Mouse (Mus musculus) heart, embryonic 13.5 days (tissue): Measurements from ENCODE around the gene Tmem156. TPM values are rescaled to one million over a fixed set of nuclear protein-coding genes. Genes with fewer than 3 reads are reported as not detected.

Source experiments
- ATAC-seq: fragments of 200-750 bp; cut with Nextera tagmentation; 2 replicates; pipeline ENCODE4 v1.8.0; 2017; ENCODE audit warnings: moderate TSS enrichment; ENCODE audit not compliant: insufficient number of reproducible peaks, low FRiP score, low TSS enrichment; ENCODE audit errors: extremely low read depth
- H3K27ac ChIP-seq: fragments of 300-500 bp; sonication (generic); replicated peaks from 2 replicates; pipeline ENCODE4 v1.5.1; 2015; ENCODE audit warnings: moderate library complexity, mild to moderate bottlenecking, inconsistent platforms
- H3K27me3 ChIP-seq: fragments of 300-500 bp; sonication (generic); replicated peaks from 2 replicates; pipeline ENCODE4 v1.6.1; 2015; ENCODE audit warnings: mild to moderate bottlenecking, inconsistent platforms
- H3K36me3 ChIP-seq: fragments of 300-500 bp; sonication (generic); 2 replicates; pipeline ENCODE4 v1.6.1; 2015; ENCODE audit warnings: mild to moderate bottlenecking, inconsistent platforms
- H3K4me1 ChIP-seq: fragments of 300-500 bp; sonication (generic); 2 replicates; pipeline ENCODE4 v1.6.1; 2015; ENCODE audit warnings: inconsistent platforms
- H3K4me2 ChIP-seq: fragments of 300-500 bp; sonication (generic); 2 replicates; pipeline ENCODE4 v1.6.1; 2015; ENCODE audit warnings: inconsistent platforms, mild to moderate bottlenecking, moderate library complexity
- H3K4me3 ChIP-seq: fragments of 300-500 bp; sonication (generic); 2 replicates; pipeline ENCODE4 v1.5.1; 2015; ENCODE audit warnings: moderate library complexity, mild to moderate bottlenecking, inconsistent platforms
- H3K9ac ChIP-seq: fragments of 300-500 bp; sonication (generic); 2 replicates; pipeline ENCODE4 v1.6.1; 2015; ENCODE audit warnings: inconsistent platforms, mild to moderate bottlenecking, moderate library complexity
- H3K9me3 ChIP-seq: fragments of 300-500 bp; sonication (generic); 2 replicates; pipeline ENCODE4 v1.6.1; 2016; ENCODE audit warnings: inconsistent platforms
- WGBS: fragments of 180-500 bp; shearing (Covaris S2); methylation state at CpG from one replicate; pipeline ENCODE4 v1.1.7; 2015; ENCODE audit warnings: mixed read lengths; 5-methylcytosine and 5-hydroxymethylcytosine counted together
- polyA plus RNA-seq: library from polyadenylated mRNA; unstranded; fragments of >200 nt; fragmentation: Nextera tagmentation; extraction: Ambion mirVana; gene quantifications from 2 replicates; pipeline ENCODE4 v1.2.1, GENCODE M21; 2015

The Tmem156 gene
- polyA plus RNA-seq, 1 experiment from 2014 or later, result not detected

GRCm38 (mm10) chr5:65024641-65025040, 67.3 kb downstream of the Tmem156 start:
- Histone ChIP-seq H3K9me3 (no peaks in the 10 kb centered on the region), H3K27ac (no peak overlapping the region), H3K36me3 (peaks cover 64% of the 10 kb centered on the region), H3K4me1 (0 out of 2 replicates have a peak, but pooled peaks cover 5% of the 10 kb centered on the region), H3K9ac (no peak overlapping the region), H3K4me3 (no peak overlapping the region), H3K4me2 (no peak overlapping the region), H3K27me3 (no peaks in the 10 kb centered on the region)
- WGBS, result 81% methylated on average over 2 of the region's 2 CpGs
- ATAC-seq, result no peak

GRCm38 (mm10) chr5:65022006-65022405, 69.9 kb downstream of the Tmem156 start:
- Histone ChIP-seq H3K36me3 (peaks cover 72% of the 10 kb centered on the region), H3K4me1 (no peaks in the 10 kb centered on the region), H3K9me3 (no peaks in the 10 kb centered on the region), H3K27me3 (no peaks in the 10 kb centered on the region), H3K4me3 (no peak overlapping the region), H3K4me2 (no peak overlapping the region), H3K9ac (no peak overlapping the region), H3K27ac (no peak overlapping the region)
- ATAC-seq, result no peak
- WGBS, result 86% methylated on average over 4 of the region's 4 CpGs

GRCm38 (mm10) chr5:65019823-65020222, 72.1 kb downstream of the Tmem156 start:
- no peak overlapping the region for H3K27ac ChIP-seq
- WGBS, result 73% methylated on average over 7 of the region's 7 CpGs
- no peak overlapping the region for H3K4me3 ChIP-seq
- H3K36me3 ChIP-seq, result peaks cover 93% of the 10 kb centered on the region
- no peaks in the 10 kb centered on the region for H3K4me1 ChIP-seq
- no peak overlapping the region for H3K4me2 ChIP-seq
- no peak overlapping the region for H3K9ac ChIP-seq
- no peaks in the 10 kb centered on the region for H3K9me3 ChIP-seq
- H3K27me3 ChIP-seq, result no peaks in the 10 kb centered on the region
- no peak for ATAC-seq

- Histone ChIP-seq H3K9ac (no peak overlapping the region), H3K4me2 (no peak overlapping the region), H3K27me3 (no peaks in the 10 kb centered on the region), H3K27ac (no peak overlapping the region), H3K9me3 (no peaks in the 10 kb centered on the region), H3K4me1 (no peaks in the 10 kb centered on the region), H3K4me3 (no peak overlapping the region), H3K36me3 (peaks cover 91% of the 10 kb centered on the region)
- ATAC-seq, result no peak
- 68% methylated on average over 8 of the region's 8 CpGs for WGBS
Observed at GRCm38 (mm10) chr5:65019109-65019508, 72.8 kb downstream of the Tmem156 start.

GRCm38 (mm10) chr5:65015508-65015907, 76.4 kb downstream of the Tmem156 start:
- ATAC-seq, result no peak
- H3K4me3 ChIP-seq, result no peak overlapping the region
- no peaks in the 10 kb centered on the region for H3K27me3 ChIP-seq
- no peak overlapping the region for H3K4me2 ChIP-seq
- H3K36me3 ChIP-seq, result peaks cover 85% of the 10 kb centered on the region
- no peak overlapping the region for H3K27ac ChIP-seq
- H3K4me1 ChIP-seq, result no peaks in the 10 kb centered on the region
- no peaks in the 10 kb centered on the region for H3K9me3 ChIP-seq
- WGBS, result 69% methylated on average over 3 of the region's 3 CpGs
- no peak overlapping the region for H3K9ac ChIP-seq

GRCm38 (mm10) chr5:65011901-65012573, 79.9 kb downstream of the Tmem156 start:
- peaks cover 84% of the 10 kb centered on the region for H3K36me3 ChIP-seq
- WGBS, result 81% methylated on average over 7 of the region's 7 CpGs
- H3K9ac ChIP-seq, result no peak overlapping the region
- no peaks in the 10 kb centered on the region for H3K27me3 ChIP-seq
- ATAC-seq, result no peak
- H3K4me1 ChIP-seq, result no peaks in the 10 kb centered on the region
- peaks cover 4% of the 10 kb centered on the region; the same call in 1 of the 2 replicates for H3K9me3 ChIP-seq
- no peak overlapping the region for H3K27ac ChIP-seq
- no peak overlapping the region for H3K4me3 ChIP-seq
- no peak overlapping the region for H3K4me2 ChIP-seq

- no peaks in the 10 kb centered on the region for H3K27me3 ChIP-seq
- peaks cover 60% of the 10 kb centered on the region for H3K36me3 ChIP-seq
- WGBS, result 29% methylated on average over 4 of the region's 4 CpGs
- peaks cover 4% of the 10 kb centered on the region; the same call in 1 of the 2 replicates for H3K9me3 ChIP-seq
- H3K9ac ChIP-seq, result no peak overlapping the region
- ATAC-seq, result no peak
- no peak overlapping the region for H3K27ac ChIP-seq
- H3K4me1 ChIP-seq, result peaks cover 12% of the 10 kb centered on the region
- no peak overlapping the region for H3K4me3 ChIP-seq
- no peak overlapping the region for H3K4me2 ChIP-seq
Observed at GRCm38 (mm10) chr5:65006011-65006491, 85.9 kb downstream of the Tmem156 start.

- Histone ChIP-seq H3K9me3 (peaks cover 2% of the 10 kb centered on the region; the same call in 1 of the 2 replicates), H3K9ac (no peak overlapping the region), H3K4me2 (no peak overlapping the region), H3K4me3 (no peak overlapping the region), H3K27me3 (no peaks in the 10 kb centered on the region), H3K4me1 (peaks cover 12% of the 10 kb centered on the region), H3K36me3 (peaks cover 52% of the 10 kb centered on the region), H3K27ac (no peak overlapping the region)
- ATAC-seq, result no peak
- WGBS, result 87% methylated on average over 4 of the region's 4 CpGs
Observed at GRCm38 (mm10) chr5:65005251-65005650, 86.7 kb downstream of the Tmem156 start.

Other genes starting within 250 kb of the Tmem156 start
- 0.47 and 0.59 TPM in 2 replicates for gene Tlr1, start 158.6 kb downstream of the Tmem156 start, polyA plus RNA-seq
- 0.21 and 0.38 TPM in 2 replicates for gene Tlr6, start 132.0 kb downstream of the Tmem156 start, polyA plus RNA-seq
- 39.6 and 41.4 TPM in 2 replicates for gene Fam114a1, start 122.1 kb downstream of the Tmem156 start, polyA plus RNA-seq
- 12.3 and 14.1 TPM in 2 replicates for gene Klhl5, start 15.4 kb upstream of the Tmem156 start, polyA plus RNA-seq
- 5.6 and 6.2 TPM in 2 replicates for gene Wdr19, start 107.6 kb upstream of the Tmem156 start, polyA plus RNA-seq
- gene Rfc1, start 243.5 kb upstream of the Tmem156 start, polyA plus RNA-seq, result 57.9 and 59.3 TPM in 2 replicates